Mouse (Mus musculus): Measurements from ENCODE around the gene Nudc.

Gene Nudc

GRCm38 (mm10) chr4:133536081-133536480 lies 9.7 kb downstream of the Nudc start:
- DNase-seq: peak; percentile 55 to 71

DNA sequence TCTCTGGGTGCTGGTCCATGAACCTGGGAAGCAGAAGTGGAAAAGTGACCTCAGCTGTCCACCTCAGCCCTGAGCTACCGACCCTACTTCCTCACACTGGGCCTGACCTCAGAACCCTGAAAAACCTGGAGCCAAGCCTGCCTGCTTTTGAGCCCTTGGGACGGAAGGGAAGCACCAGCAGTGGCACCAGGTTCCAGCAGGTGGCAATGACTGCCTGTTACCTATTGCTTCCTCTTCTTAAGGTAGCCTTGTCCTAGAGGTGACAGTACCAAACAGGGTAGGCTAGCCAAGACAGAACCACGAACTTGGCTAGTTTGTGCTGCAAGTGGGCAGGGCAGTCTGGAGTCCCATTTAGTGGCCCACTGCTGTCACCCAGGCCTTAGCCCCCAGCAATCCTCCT lies 13.0 kb downstream of the Nudc start:
- DNase-seq: no peak

GRCm38 (mm10) chr4:133527788-133528187 lies 18.0 kb downstream of the Nudc start:
- DNase-seq: no peak

DNA sequence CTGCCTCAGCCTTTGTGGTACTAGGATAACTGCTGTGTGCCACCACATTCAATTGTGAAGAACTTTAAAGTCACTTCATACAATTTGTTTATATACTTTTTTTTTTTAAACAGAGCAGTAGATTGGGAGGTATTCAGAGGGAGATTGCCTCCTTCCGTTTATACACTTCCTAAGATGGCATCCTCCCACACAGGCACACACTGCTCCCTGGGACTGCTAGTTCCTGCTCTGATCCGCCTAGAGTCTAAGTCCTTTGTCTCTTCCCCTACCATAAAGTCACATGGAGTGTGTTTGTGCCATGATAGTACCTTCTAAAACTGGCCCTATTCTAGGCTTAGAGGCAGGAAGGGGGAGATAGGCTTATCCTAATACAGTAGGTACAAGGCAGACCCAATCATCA lies 24.3 kb downstream of the Nudc start:
- DNase-seq: no peak

DNA sequence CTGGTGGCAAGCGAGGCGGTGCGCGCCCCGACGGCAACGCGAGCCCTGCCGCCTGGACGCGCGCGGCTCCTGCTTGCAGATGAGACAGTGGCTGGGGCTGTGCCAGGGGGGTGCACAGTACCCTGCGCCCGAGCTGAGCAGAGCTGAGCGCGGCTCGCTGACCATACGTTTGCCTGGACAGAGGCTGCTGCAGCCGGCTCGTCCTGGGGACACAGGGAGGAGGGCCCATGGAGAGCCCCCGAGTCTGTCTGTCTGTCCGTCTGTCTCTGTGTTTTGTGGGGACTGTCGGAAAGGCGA lies 26.5 kb downstream of the Nudc start:
- peak; percentile 33 to 66 for DNase-seq

- DNase-seq: peak; percentile 79 to 94
Measured at GRCm38 (mm10) chr4:133518601-133519368, 27.0 kb downstream of the Nudc start, which contains the start of gene Kdf1. Gene Kdf1, plus strand, starts transcription at chr4:133518963.

GRCm38 (mm10) chr4:133512972-133513371 lies 32.8 kb downstream of the Nudc start:
- peak; percentile 85 to 86 for DNase-seq

GRCm38 (mm10) chr4:133512511-133512910 lies 33.3 kb downstream of the Nudc start:
- peak; percentile 43 to 62 for DNase-seq

- DNase-seq: no peak
Measured at GRCm38 (mm10) chr4:133511050-133511449, 34.7 kb downstream of the Nudc start.

- DNase-seq: no peak
Measured at GRCm38 (mm10) chr4:133508990-133509389, 36.8 kb downstream of the Nudc start.

- no peak for DNase-seq
Measured at GRCm38 (mm10) chr4:133506573-133506972, 39.2 kb downstream of the Nudc start.

GRCm38 (mm10) chr4:133504755-133505485 lies 40.9 kb downstream of the Nudc start:
- DNase-seq: no peak

GRCm38 (mm10) chr4:133504300-133504699 lies 41.5 kb downstream of the Nudc start:
- DNase-seq: no peak

GRCm38 (mm10) chr4:133501514-133501913 lies 44.3 kb downstream of the Nudc start:
- no peak for DNase-seq

DNA sequence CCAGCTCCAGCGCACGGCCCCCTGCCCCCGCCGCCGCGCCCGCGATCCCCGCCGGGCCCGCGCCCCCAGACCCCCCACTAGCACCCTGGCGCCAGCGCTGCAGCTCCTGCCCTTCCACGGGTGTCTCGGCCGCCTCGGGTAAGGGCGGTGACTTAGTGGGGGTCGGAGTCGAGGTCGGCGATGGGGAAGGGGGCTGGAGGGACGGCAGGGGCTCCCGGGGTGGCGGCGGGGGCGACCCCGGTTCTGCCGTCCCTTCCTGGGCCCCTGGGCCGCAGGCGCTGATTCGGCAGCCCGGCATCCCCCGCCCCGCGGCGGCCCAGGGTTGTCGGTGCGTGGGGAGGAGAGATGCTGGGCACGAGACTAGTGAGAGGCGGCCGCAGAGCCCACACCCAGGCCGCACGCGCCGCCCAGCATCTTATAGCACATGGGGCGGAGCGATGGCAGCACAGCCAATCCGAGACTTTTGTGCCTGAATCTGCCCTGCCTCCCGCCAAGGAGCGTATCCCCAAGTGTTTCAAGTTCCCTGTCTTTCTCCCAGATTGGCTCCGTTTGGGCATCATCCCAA lies 47.6 kb downstream of the Nudc start, which contains the start of gene Trnp1:
Gene Trnp1, minus strand, starts transcription at position 391 of the 565 bp plus-strand sequence.
- DNase-seq: peak; percentile 61 to 78

- DNase-seq: no peak
Measured at GRCm38 (mm10) chr4:133497461-133498159, 48.2 kb downstream of the Nudc start.

DNA sequence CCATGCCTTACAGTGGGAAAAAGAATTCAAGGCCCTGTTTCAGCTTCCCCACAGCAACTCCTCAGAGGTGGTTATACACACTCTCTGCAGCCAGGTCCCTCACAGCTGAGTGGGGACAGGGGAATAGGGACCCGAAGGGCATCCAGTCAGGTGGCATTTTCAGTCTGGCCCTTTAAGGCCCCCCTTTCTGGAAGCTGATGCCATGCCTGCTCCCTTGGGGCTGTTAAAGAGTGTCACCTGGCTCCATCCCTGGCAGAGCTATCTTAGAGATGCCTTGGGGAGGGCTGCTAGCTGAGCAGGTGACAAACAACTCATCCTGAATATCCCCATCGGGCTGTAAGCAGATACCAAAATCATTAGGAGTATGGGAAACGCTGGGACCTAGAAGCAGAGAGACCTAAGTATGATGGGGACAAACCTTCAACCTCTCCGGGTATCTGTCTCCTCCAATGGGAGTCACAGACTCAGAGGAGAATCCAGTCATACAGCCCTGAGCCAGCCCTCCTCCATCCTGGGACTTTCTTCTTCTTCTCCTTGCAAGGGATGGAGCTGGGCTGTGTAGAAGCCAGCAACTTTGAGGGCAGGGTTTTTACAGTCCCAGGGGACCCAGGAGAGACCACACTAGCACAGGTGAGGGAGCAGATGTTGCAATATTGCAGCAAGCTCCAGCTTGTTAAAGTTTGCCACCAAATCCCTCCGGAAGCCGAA lies 48.9 kb downstream of the Nudc start:
- DNase-seq: no peak

DNA sequence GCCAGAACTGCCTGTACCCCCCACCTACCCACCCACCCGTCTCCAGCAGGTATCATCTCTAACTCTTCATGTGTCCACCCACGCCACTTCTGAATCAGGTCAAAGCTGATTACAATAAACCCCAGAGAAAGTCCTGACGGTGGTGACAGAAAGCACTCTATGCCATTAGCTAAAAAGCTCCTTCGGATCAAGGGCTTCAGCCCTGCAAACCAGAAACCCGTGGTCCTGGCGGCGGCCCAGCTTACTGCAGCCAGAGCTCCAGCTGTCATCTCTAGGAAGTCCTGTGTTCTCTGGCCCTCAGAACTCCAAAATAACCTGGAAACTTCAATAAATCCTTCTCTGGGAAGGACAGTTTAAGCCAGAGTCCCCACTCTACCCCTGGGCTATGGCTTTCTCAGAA lies 50.1 kb downstream of the Nudc start:
- peak; percentile 67 to 73 for DNase-seq

DNA sequence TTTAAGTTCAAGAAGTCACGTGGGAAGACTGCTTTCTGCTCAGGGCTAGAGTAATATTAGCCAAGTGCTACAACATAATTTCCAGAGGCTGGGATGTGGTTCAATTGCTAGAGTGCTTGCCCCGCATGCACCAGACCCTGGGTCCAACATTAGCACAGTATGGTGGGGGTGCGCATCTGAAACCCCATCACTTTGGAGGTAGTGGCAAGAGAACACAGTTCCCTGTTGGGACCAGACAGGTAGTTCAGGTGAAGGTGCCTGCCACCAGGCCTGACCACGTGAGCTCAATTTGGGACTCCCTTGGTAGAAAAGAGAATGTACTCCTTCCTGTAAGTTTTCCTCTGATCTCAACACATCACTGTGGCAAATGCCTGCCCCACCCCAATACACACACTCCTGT lies 50.9 kb downstream of the Nudc start:
- DNase-seq: no peak

- DNase-seq: peak; percentile 90 to 97
Measured at GRCm38 (mm10) chr4:133494432-133494831, 51.4 kb downstream of the Nudc start.

DNA sequence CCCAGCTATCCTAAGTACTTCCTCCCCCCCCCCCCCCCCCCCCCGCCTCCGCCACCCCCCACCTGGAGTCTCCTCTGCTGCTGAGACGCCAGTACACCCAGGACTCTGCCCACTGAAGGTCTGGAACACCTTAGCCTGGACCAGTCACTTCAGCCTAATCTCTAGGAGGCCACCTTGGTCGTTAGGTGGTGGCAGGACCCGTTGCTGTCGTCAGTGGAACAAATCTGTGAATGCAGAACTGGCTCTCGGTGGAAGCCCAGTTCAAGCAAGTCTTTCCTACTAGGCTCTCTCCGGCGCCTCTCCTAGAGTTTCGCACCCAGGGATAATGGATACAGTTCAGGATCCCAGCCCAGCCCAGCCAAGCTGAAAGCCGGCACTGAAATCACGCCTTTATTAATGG lies 51.9 kb downstream of the Nudc start:
- DNase-seq: peak; percentile 23 to 54

DNA sequence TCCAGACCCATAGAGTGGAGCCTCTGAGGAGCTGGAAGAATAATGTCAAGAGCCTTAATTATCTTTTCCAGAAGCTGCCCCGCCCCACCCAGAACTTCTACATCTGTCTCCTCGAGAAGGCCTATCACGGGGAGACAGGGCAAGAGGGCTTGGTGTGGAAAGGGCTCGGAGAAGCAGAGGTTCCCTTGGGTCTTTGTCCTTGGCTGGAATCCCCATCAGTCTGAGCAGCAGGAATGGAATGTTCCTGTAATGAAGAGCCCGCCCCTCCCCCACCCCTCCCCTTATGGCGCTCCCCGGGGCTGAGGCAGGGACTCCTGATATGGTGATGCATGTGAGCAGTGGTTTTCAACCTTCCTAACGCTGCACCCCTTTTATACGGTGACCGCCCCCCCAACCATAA lies 54.0 kb downstream of the Nudc start:
- peak in 1 of 2 experiments; percentile 62 for DNase-seq

All from kidney, postnatal 25 days (tissue).